Mouse (Mus musculus): ENCODE results near the gene Dpm3. TPM values are rescaled to one million over a fixed set of nuclear protein-coding genes. Genes with fewer than 3 reads are reported as not detected.

Gene Dpm3
- polyA plus RNA-seq, 1 experiment from 2014 or later = 72.2 TPM

- Histone ChIP-seq H3K27me3 (peaks cover 68% of the 10 kb centered on the region), H3K4me2 (replicated peaks) (no peak overlapping the region)
- 57% methylated on average over 14 of the region's 14 CpGs for WGBS
Measured at GRCm38 (mm10) chr3:89277281-89278021, 18.3 kb downstream of the Dpm3 start.

GRCm38 (mm10) chr3:89278107-89278506 lies 18.9 kb downstream of the Dpm3 start:
- Histone ChIP-seq H3K36me3 (no peaks in the 10 kb centered on the region), H3K9me3 (no peaks in the 10 kb centered on the region), H3K27me3 (peaks cover 69% of the 10 kb centered on the region), H3K4me2 (replicated peaks) (no peak overlapping the region), H3K27ac (replicated peaks) (no peak overlapping the region), H3K4me3 (0 out of 2 replicates have a peak overlapping the region, but pooled peaks have one; percentile 4), H3K9ac (replicated peaks) (no peak overlapping the region), H3K4me1 (peaks cover 38% of the 10 kb centered on the region)
- 86% methylated on average over 7 of the region's 7 CpGs for WGBS
- ATAC-seq (ENCODE audit: low FRiP score, low read depth) = no peak

More at GRCm38 (mm10) chr3:89277281-89278021, 18.3 kb downstream of the Dpm3 start:
- H3K27ac ChIP-seq (replicated peaks) = no peak overlapping the region
- no peak for ATAC-seq (ENCODE audit: low FRiP score, low read depth)
- no peaks in the 10 kb centered on the region for H3K9me3 ChIP-seq
- H3K4me3 ChIP-seq = no peak overlapping the region
- no peak overlapping the region for H3K9ac ChIP-seq (replicated peaks)
- H3K36me3 ChIP-seq = no peaks in the 10 kb centered on the region
- H3K4me1 ChIP-seq = peaks cover 37% of the 10 kb centered on the region

GRCm38 (mm10) chr3:89278643-89279042 lies 19.5 kb downstream of the Dpm3 start:
- ATAC-seq (ENCODE audit: low FRiP score, low read depth) = no peak
- 34% methylated on average over 8 of the region's 8 CpGs for WGBS
- no peaks in the 10 kb centered on the region for H3K36me3 ChIP-seq
- H3K4me2 ChIP-seq (replicated peaks) = peak overlapping the region; percentile 74
- H3K4me1 ChIP-seq = peaks cover 38% of the 10 kb centered on the region
- H3K9ac ChIP-seq (replicated peaks) = peak overlapping the region; percentile 46; the same call in 1 of the 2 replicates
- H3K27ac ChIP-seq (replicated peaks) = no peak overlapping the region
- H3K4me3 ChIP-seq = 0 out of 2 replicates have a peak overlapping the region, but pooled peaks have one; percentile 4
- peaks cover 70% of the 10 kb centered on the region for H3K27me3 ChIP-seq
- no peaks in the 10 kb centered on the region for H3K9me3 ChIP-seq

GRCm38 (mm10) chr3:89279153-89279890 lies 20.2 kb downstream of the Dpm3 start:
- H3K27ac ChIP-seq (replicated peaks) = no peak overlapping the region
- H3K4me2 ChIP-seq (replicated peaks) = peak overlapping the region; percentile 74
- H3K9ac ChIP-seq (replicated peaks) = peak overlapping the region; percentile 46
- peak; percentile 69 for ATAC-seq (ENCODE audit: low FRiP score, low read depth)
- H3K27me3 ChIP-seq = peaks cover 70% of the 10 kb centered on the region
- no peaks in the 10 kb centered on the region for H3K36me3 ChIP-seq
- peaks cover 38% of the 10 kb centered on the region for H3K4me1 ChIP-seq
- no peaks in the 10 kb centered on the region for H3K9me3 ChIP-seq
- 3% methylated on average over 35 of the region's 35 CpGs for WGBS
- peak overlapping the region; percentile 45 for H3K4me3 ChIP-seq

- under 1% methylated on average over 29 of the region's 29 CpGs for WGBS
Measured at GRCm38 (mm10) chr3:89280050-89280605, 21.0 kb downstream of the Dpm3 start.

GRCm38 (mm10) chr3:89280606-89281511 lies 21.7 kb downstream of the Dpm3 start, which contains the start of gene Efna1:
Gene Efna1, minus strand, starts transcription at chr3:89281142.
- H3K36me3 ChIP-seq = no peaks in the 10 kb centered on the region
- peak; percentile 13 for ATAC-seq (ENCODE audit: low FRiP score, low read depth)
- peak within 1 kb of the TSS; percentile 48 for H3K9ac ChIP-seq (replicated peaks)
- peak within 1 kb of the TSS; percentile 74 for H3K4me2 ChIP-seq (replicated peaks)
- no peak within 1 kb of the TSS for H3K27ac ChIP-seq (replicated peaks)
- H3K4me1 ChIP-seq = peaks cover 41% of the 10 kb centered on the region
- H3K4me3 ChIP-seq = peak within 1 kb of the TSS; percentile 45
- WGBS = under 1% methylated on average over 52 of the region's 52 CpGs
- H3K9me3 ChIP-seq = no peaks in the 10 kb centered on the region
- peaks cover 70% of the 10 kb centered on the region for H3K27me3 ChIP-seq

More at GRCm38 (mm10) chr3:89280050-89280605, 21.0 kb downstream of the Dpm3 start:
- ATAC-seq (ENCODE audit: low FRiP score, low read depth) = peak; percentile 23; the same call in 1 of the 2 replicates
- Histone ChIP-seq H3K9me3 (no peaks in the 10 kb centered on the region), H3K4me3 (peak overlapping the region; percentile 45), H3K27me3 (peaks cover 68% of the 10 kb centered on the region), H3K27ac (replicated peaks) (no peak overlapping the region), H3K9ac (replicated peaks) (peak overlapping the region; percentile 48; the same call in 1 of the 2 replicates), H3K4me2 (replicated peaks) (peak overlapping the region; percentile 74), H3K36me3 (no peaks in the 10 kb centered on the region), H3K4me1 (peaks cover 38% of the 10 kb centered on the region)

- Histone ChIP-seq H3K36me3 (no peaks in the 10 kb centered on the region), H3K27ac (replicated peaks) (no peak overlapping the region), H3K4me2 (replicated peaks) (peak overlapping the region; percentile 74), H3K9me3 (no peaks in the 10 kb centered on the region), H3K27me3 (peaks cover 70% of the 10 kb centered on the region), H3K4me1 (peaks cover 41% of the 10 kb centered on the region), H3K9ac (replicated peaks) (peak overlapping the region; percentile 48; the same call in 1 of the 2 replicates), H3K4me3 (peak overlapping the region; percentile 45)
- WGBS = 12% methylated on average over 20 of the region's 20 CpGs
- no peak for ATAC-seq (ENCODE audit: low FRiP score, low read depth)
Measured at GRCm38 (mm10) chr3:89281579-89282290, 22.6 kb downstream of the Dpm3 start.

- H3K9ac ChIP-seq (replicated peaks) = no peak overlapping the region
- H3K27me3 ChIP-seq = peaks cover 64% of the 10 kb centered on the region
- H3K27ac ChIP-seq (replicated peaks) = no peak overlapping the region
- H3K4me1 ChIP-seq = peaks cover 41% of the 10 kb centered on the region
- no peaks in the 10 kb centered on the region for H3K9me3 ChIP-seq
- H3K36me3 ChIP-seq = no peaks in the 10 kb centered on the region
- no peak for ATAC-seq (ENCODE audit: low FRiP score, low read depth)
- H3K4me3 ChIP-seq = no peak overlapping the region
- H3K4me2 ChIP-seq (replicated peaks) = no peak overlapping the region
- WGBS = 22% methylated on average over 4 of the region's 4 CpGs
Measured at GRCm38 (mm10) chr3:89282291-89282643, 23.1 kb downstream of the Dpm3 start.

- Histone ChIP-seq H3K36me3 (no peaks in the 10 kb centered on the region), H3K27ac (replicated peaks) (no peak overlapping the region), H3K27me3 (peaks cover 44% of the 10 kb centered on the region), H3K4me1 (peaks cover 35% of the 10 kb centered on the region), H3K9me3 (no peaks in the 10 kb centered on the region), H3K4me2 (replicated peaks) (no peak overlapping the region), H3K9ac (replicated peaks) (no peak overlapping the region), H3K4me3 (no peak overlapping the region)
- WGBS = 91% methylated on average over 3 of the region's 3 CpGs
- no peak for ATAC-seq (ENCODE audit: low FRiP score, low read depth)
Measured at GRCm38 (mm10) chr3:89284261-89284660, 25.1 kb downstream of the Dpm3 start.

- no peak for ATAC-seq (ENCODE audit: low FRiP score, low read depth)
- no peaks in the 10 kb centered on the region for H3K36me3 ChIP-seq
- no peak overlapping the region for H3K4me3 ChIP-seq
- peaks cover 32% of the 10 kb centered on the region for H3K27me3 ChIP-seq
- 47% methylated on average over 2 of the region's 2 CpGs for WGBS
- H3K4me2 ChIP-seq (replicated peaks) = no peak overlapping the region
- H3K4me1 ChIP-seq = peaks cover 22% of the 10 kb centered on the region
- no peaks in the 10 kb centered on the region for H3K9me3 ChIP-seq
- H3K9ac ChIP-seq (replicated peaks) = no peak overlapping the region
- H3K27ac ChIP-seq (replicated peaks) = no peak overlapping the region
Measured at GRCm38 (mm10) chr3:89285526-89285925, 26.4 kb downstream of the Dpm3 start.

Measured in midbrain, embryonic 12.5 days (tissue).